Mouse (Mus musculus): Measurements from ENCODE around the gene Nanp.

Nanp gene

DNA sequence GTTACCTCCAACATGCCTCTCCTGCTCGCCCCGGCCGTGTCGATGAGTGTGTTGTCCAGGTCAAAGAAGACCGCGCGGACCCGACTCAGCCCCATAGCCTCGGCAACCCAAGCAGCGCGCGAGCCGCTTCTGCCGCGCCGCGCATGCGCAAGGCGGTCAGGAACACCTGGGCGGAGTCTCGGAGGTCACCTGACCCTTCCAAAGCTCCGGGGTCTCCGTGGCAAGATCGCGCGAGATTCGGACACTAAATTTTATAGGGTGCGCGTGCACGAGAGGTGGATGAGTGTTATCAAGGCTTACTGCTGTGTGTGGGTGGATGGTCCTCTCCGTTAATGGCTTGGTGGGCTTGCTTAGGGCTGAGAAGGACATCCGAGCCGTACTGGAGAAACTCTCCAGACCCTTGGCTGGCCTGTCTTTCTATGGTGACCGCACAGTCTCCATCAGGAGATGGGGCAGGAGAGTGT is at the start of gene Nanp, which contains the start of gene Ninl:
Nanp (minus strand) TSS at position 167 of the 464 bp plus-strand sequence.
Ninl (minus strand) TSS at position 151 of the 464 bp plus-strand sequence.
- DNase-seq: peak; percentile 94 to 96

DNA sequence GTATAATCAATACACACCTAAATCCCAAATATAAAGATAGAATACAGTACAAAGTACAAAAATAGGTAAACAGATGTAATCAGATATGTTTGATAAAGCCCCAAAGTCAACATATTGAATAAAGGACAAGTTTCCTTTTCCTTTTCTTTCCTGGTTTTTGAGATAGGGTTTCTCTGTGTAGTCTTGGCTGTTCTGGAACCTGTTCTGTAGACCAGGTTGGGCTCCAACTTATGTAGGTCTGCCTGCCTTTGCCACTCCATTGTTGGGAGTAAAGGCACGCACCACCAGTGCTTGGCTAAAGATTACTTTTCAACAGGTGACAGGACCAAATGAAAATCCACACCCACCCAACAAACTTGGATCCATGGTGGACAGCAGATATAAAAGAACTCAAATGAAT is 17.4 kb upstream of the Nanp start:
- DNase-seq: no peak

DNA sequence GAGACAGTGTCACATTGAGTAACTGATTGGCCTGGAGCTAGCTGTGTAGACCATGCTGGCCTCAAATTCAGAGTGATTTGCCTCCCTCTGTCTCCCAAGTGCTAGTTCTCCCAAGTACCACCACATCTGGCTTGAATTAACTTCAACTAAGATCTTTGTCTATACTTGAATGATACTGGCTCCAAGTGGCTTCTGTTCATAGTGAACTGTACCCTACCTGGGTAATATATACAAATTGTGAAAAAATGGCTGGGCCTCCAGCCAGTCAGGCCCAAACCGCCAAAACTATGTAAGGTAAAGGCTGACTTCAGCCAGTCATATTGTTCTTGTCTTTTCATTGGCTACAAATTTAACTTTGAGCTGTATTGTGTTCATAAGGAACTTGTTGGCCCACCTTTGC is 1.2 kb upstream of the Nanp start:
- DNase-seq: no peak

DNA sequence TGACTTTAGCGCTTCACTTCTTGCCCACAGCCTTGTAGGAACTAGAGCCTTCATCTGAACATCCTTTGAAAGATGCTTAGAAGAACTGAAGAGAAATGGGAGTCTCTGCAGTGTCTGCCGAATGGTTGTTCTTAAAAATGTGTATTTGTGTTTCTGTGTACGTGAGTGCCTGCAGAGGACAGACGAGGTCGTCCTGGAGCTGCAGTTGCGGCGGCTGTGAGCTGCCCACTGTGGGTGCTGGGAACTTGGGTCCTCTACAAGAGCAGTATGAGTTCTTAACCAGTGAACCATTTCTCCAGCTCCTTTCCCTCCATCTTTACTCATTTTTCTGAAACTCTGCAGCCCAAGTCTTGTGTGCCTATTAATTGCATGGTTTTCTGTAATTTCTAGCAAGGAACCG is 528 bp upstream of the Nanp start:
- DNase-seq: peak in 1 of 2 experiments; percentile 30

DNA sequence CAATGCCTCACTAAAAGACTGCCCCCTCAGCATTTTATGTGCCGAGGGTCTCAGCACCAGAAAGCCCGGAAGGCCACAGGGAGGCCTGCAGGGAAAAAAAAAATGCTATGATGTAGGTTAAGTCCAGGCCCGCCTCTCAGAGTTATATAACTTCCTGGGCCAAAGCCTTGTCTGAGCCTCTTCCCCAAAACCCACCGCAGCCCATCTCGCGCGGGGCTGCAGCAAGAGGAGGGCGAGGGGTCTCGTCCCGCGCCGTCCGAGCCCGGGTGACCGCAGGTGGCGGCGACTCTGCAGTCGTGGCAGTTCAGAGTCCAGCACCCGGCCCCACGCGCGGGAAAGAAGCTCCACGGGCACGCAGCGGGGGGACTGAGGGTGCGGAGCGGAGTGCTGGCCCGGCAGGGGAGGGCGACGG is 381 bp downstream of the Nanp start:
- DNase-seq: no peak

DNA sequence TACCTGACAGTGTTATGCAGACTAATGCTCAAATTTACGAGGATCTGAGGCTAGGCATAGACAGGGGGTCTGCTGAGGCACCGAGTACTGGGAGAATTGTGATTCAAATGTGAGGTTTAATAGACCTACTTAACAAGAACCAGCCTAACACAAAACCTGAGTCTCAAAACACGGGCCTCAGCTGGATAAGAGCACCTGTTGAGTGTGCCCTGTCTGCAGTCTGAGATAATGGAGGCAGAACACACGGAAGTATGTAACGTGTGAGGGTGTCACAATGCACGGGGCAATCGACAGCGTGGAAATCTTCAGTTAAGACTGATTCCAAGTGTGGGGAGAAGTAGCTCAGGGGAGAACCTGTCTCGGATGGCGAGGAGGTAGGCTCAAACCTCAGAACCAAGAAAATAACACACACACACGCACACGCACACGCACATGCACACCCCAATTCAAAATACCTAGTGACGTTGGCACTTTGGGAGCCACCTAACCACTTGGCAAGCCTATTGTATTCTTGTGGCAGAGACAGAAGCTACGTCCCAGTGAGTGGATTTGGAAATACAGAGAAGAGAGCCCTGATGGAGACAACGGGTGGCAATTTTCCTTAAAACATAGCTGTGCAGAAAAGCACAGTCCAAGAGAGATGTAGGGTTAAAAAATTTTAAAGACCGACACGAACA is 1.2 kb downstream of the Nanp start:
- peak; percentile 10 to 22 for DNase-seq

DNA sequence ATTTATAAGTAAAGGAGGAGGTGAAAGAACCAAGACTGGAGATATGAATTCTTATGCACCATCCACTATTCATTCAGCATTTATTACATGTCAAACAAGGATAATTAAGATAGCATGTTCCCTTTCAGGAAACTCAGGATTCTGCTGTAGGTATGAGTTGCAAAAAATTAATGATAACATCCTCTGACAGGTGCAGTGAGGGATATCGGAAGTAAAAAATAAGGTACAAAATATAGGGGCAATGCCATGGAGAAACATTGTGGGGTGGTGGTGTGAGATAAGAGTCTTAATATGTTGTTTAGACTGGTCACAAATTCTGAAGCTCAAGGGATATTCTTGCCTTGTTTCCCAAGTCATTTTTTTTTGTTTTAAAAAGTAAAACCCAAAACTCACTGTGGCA is 1.9 kb downstream of the Nanp start:
- no peak for DNase-seq

DNA sequence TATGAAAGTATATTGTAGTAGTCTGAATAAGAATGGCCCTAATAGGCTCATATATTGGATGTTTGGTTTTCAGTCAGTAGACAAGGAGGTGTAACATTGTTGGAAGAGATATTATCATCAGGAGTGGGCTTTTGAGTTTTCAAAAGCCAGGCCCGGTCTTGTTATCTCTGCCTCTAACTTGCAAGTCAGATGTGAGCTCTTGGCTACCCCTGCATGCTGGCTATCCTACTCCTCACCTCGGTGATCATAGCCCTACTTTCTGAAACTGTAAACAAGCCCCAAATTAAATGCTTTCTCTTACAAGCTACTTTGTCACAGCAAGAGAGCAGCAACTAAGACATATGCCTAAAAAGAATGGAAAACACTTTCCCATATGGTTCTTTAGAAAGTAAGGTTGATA is 2.5 kb downstream of the Nanp start:
- no peak for DNase-seq

DNA sequence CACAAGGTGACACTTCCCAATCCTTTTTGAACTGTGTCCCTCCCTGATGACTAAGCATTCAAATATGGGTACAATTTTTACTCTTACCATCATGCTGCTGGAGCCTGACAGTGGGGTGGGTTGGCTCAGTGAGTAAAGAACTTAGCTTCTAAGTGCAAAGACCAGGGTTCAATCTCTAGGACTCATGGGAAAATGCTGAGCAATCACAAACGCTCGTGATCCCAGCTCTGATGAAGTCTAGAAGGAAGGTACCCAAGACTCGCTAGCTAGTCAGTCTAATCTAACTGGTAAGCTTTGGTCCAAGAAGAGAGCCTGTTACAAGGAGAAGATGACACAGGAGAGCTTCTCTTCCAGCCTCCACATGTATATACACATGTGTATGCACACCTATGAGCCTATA is 4.8 kb downstream of the Nanp start:
- no peak for DNase-seq

DNA sequence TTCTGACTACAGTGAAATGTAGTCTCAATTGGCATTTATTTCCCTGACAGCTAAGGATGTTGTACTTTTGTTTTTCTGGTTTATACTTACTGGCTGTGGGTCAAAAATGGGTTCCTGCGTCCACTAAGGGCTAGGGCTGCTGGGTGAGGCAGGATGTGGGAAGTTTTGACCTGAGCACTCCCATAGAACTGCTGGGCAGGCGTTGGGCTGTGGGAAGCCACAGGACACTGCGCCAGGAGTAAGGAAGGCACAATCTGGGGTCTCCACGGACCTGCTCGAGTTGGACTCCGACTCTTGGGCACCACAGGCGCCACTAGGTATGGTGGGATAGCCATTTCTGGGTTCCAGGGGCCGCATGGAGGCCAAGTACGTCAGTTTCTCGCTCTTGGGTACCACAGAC is 18.0 kb downstream of the Nanp start:
- DNase-seq: no peak

DNA sequence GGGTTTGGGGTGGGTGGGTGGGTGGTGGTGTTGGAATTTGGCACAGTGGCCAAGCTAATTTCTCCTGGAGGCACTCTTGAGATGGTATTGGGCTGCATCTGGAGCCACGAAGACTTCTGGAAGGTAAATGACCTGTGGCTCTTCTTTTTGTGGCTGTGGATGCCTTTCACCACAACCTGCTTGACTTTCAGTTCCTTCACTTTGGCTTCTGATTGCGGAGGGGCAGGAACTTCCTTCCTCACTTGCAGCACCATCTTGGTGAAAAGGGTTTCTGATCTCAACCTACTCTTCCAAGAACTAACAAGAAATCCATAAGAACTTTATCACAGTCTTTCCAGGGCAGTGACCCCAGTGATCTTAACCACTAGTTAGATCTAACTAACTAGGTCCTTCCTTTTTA is 23.9 kb downstream of the Nanp start:
- no peak for DNase-seq

DNA sequence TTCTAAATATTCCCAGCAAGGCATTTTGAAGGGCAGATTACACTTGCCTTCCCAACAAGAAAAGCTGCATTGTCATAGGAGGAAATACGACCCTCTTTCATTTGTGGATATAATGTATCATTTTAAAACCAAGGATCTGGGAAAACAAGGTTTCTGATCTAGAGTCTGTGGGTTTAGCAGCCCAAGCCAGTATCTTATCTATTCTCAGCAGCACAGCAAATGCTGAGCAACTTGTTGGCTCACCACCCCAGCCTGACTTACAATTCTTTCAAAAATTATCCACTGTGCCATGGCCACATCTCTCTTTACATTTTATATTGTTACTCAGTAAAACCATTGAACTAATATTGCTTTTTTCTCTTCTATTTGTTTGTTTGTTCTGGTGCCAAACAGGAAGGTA is 27.9 kb downstream of the Nanp start:
- no peak for DNase-seq

DNA sequence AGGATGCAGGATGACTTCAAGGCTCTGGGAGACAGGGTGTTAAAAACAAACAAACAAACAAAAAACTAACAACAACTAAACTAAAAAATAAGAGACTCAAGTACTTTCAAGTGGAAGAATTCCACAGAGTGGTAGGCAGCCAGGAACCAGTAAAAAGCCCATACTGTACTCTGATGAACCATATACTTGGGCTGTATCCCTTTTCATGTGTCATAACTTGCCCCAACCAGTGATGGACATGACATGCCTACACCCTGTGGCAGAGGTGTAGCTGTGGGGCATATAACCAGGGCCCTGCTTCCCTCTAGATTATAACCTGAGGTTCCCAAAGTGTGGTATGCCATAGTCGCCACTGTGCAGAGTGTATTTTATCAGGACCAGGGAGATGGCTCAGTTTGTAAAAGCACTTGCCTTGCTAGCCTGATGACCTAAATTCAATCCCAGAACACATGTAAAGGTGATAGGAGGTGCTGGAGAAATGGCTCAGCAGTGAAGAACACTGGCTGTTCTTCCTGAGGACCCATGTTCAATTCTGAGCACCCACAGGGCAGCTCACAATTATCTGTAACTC is 29.6 kb downstream of the Nanp start:
- no peak for DNase-seq

DNA sequence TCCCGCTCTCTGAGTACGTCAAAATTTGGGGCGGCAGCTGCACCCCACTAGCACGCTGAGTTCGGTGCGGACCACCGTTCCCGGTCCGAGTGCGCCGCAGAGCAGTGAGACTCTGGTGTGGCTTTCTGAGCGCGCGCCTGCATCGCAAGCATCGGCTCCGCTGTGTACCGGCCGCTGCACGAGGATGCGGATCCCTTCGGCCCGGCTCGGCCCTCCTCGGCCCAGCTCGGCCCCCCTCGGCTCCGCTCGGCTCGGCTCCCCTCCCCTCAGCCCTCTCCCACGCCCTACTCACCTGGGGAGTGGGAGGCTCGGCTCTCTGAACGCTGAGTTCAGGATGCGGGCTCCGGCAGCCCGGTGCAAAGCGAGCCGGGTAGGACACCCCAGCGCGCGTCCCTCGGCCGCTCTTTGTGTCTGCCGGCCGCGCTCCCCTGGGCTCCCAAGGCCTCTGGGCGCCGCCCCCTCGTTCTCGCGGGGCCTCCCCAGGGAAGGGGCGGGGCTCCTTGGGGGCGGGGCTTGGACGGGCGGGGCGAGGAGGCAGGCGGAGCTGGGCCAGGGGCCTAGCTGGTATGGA is 30.2 kb downstream of the Nanp start:
- DNase-seq: peak; percentile 28 to 45

DNA sequence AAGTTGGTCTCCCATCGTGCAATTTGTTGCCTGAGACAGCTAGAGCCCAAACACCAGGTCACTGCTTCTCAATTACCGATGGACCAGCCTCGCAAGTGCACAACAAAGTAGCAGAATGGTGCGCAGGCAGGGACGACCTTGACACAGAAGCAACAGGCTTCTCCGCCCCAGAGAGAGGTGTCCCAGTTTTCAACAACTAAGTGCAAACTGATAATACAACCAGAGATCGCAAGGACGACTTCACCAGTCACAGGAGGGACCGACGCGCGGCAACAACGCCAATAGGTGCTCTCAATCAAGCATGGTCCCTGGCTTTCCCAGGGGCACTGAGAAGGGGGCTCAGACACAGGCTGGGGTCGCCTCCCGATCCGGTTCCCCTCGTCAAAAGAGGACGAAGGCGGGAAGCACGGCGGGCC is 30.7 kb downstream of the Nanp start:
- no peak for DNase-seq

DNA sequence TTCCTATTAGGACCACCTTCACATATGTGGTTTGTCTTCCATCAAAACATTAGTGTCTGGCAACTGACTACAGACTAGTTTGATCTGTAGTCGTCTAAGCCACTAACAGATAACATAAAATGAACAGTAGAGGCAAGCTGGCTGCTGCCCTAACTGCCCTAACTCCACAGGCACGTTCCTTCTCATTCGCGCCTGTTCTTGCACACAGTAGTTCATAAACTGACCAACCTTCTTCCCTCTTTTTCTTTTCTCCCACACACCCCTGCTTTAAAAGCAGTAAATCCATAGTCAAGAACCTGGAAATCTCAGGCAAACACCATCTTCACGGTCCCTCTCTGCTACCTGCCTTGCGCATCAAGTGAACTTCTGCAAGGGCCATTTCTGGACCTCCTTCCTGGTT is 31.2 kb downstream of the Nanp start:
- no peak for DNase-seq

DNA sequence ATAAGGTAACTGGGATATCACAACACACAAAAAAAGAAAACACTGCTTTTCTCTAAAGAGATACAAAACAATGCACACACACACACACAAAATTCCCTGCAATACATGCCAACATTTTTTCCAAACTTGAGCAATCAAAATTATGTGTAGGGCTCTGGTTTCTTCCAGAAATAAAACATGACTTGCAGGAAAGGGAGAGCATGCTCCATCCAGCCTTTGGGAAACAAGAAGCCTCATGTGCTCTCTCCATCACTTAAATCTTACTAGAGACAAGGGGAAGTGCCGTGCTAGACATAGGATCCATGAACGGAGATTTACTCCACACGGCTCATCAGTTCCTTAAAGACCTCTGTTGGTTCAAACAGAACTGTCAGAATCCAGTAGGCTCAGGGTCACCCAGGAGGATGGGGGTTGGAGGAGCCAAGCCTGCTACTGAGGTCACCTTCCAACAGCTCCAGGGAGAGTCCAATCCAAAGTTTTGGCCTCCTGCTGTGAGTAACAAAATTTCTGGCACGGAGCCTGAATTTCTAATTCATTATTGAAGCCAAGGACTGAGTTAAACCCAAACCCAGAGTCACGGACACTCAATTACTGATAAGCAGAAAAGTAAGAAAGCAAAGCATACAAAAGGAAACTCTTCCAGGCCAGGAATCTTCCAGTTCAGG is 32.8 kb downstream of the Nanp start:
- DNase-seq: no peak

DNA sequence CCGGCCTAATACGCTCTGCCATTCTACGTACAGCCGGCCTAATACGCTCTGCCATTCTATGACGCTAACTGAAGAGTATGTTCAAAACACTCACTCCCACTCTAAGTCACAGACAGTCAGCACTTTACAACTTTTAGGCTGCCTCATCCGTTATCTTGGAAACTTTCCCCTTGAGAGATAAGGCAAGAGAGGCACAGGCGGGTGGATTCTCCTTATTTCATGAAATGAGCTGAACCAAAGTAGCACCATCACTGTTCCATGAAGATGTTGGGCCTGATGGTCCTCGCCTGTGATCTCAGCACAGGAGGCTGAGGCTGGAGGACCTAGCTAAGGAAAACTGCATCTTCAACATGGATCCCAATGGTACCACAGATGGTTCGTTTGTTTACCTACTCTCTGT is 34.8 kb downstream of the Nanp start:
- no peak for DNase-seq

DNA sequence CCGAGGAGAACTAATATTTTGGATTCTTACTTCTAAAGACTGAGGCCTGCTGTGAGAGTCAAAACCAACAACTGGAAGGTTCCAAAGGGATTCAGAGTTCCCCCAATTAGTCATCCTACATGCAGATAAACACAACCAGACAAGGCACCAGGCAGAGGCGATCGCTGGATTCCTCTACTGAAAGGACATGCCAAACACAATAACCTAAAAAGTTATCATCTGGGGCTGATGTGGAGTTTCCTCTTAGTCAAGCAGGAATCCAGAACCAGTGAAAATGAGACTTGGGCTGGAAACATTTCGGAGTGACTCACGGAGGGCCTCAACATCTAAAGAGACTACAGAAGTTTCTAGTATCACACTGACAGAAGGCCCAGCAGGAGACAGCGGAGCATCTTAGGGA is 35.4 kb downstream of the Nanp start:
- no peak for DNase-seq

DNA sequence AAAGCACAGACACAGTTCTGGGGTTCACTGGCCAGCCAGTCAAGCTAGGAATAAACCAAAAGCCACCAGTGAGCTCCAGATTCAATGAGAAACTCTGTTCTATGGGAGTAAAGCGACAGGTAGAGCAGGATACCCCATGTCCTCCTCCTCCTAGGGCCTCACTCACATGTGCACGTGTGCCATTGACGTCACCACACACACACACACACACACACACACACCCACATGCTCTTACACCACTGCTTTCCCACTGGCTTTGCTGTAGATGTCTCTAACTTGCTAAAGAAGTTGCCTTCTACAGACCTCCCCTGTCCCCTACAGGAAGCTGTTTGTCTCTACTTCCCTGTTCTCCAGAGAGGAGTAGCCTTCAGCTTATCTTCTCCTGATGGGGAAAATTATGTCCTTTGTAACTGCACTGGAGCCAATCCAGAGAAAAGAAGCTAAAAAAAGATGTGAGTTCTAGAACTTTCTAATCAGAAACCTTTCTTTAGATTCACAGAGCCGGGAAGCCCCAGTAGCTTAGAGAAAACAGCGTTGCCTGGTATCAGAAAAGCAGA is 37.5 kb downstream of the Nanp start:
- no peak for DNase-seq

DNA sequence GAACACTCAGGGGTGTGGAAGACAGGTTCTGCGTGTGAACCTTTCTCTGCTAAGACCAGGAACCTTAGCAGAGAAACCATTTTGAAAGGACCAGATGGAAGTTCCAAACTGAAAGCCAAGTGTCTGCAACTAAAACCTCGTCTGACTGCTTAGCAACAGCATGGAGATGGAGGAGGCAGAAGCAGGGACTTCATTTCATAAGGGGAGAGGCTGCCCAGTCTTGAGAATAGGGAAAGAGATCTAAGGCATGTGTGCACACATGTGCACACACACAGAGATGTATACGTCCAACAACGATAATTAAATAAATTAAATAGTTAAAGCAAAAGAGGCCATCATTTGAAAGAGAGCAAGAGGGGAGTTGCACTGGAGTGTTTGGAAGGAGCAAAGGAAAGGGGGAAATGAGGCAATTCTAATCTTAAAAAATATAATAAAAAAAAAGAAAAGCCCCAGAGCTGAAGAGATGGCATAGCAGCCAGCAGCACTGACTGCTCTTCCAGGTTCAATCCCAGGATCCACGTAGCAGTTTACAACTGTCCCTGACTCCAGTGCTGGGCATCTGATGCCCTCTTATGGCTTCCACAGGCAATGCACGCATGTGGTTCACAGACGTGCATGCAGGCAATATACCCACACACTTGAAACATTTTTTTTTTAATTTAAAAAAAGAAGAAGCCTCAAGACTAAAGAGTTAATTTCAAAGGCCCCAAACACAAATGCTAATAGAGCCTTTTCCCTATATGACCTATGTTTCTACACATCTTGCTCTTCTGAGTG is 38.6 kb downstream of the Nanp start:
- peak; percentile 57 to 71 for DNase-seq

DNA sequence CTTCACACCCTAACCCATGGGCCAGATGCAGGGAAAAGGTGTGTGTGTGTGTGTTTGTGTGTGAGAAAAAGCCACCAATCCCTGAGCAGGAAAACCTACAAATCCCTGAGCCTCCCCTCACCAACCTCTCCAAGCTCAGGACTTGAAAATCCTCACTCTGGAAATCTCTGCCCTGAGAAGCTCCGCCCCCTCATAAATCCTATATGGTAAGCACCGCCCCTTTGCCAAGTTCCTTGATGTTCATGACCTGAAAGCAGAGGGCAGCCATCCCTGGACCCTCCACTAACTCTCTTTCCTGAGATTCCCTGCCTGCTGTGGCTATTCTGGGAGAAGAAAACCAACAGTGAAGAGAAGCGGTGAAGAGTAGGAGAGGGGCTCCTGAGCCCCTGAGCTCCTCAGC is 40.2 kb downstream of the Nanp start:
- no peak for DNase-seq

DNA sequence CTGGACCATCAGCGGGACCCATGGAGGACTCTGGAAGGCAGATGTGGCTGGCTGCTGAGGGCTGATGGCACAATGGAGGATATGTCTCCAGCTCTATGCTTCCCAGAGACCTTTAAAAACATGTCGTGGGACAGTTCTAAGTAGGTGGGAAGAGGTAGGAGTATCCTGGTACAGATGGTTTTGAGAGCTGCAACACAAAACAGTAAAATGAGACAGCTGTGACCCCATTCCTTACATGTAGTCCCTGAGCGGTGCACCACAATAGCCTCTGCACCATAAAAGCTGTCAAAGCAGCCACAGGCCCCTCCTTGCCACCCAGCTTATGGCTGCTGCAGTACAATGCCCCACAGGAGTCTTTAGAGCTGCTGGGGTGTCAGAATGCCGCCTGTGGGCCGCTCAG is 41.6 kb downstream of the Nanp start:
- no peak for DNase-seq

All from cerebellum, adult 18-20 months (tissue).